Mouse (Mus musculus) CH12.LX (cell line): ENCODE measurements around the gene Sgk2.

Source experiments
- BHLHE40 ChIP-seq: IDR thresholded peaks from 2 replicates; pipeline ENCODE4 v1.6.1; 2011; ENCODE audit warnings: mild to moderate bottlenecking, low read depth, low read length, improper control_type of control experiment
- POLR2A ChIP-seq: IDR thresholded peaks from 2 replicates; pipeline ENCODE4 v1.6.1; 2011; ENCODE audit warnings: low read depth, mild to moderate bottlenecking, improper control_type of control experiment, low read length
- POLR2AphosphoS2 ChIP-seq: IDR thresholded peaks from 2 replicates; pipeline ENCODE4 v1.6.1; 2011; ENCODE audit warnings: low read depth, low read length, improper control_type of control experiment
- ZC3H11A ChIP-seq: IDR thresholded peaks from 2 replicates; pipeline ENCODE4 v1.6.1; 2012; ENCODE audit warnings: low read depth, mild to moderate bottlenecking, inconsistent platforms, low read length, improper control_type of control experiment
- ZMIZ1 ChIP-seq: IDR thresholded peaks from 2 replicates; pipeline ENCODE4 v1.6.1; 2012; ENCODE audit warnings: low read depth, mild to moderate bottlenecking, inconsistent platforms, low read length, improper control_type of control experiment

GRCm38 (mm10) chr2:162943148-162943846, 43.8 kb upstream of the Sgk2 start, which contains the start of gene L3mbtl1:
- no peak for TF ChIP-seq ZMIZ1
- no peak for TF ChIP-seq ZC3H11A
- no peak for TF ChIP-seq POLR2AphosphoS2
- no peak for TF ChIP-seq POLR2A
- TF ChIP-seq BHLHE40: no peak
